Comparison of ENCODE assay signal across 8 mouse cellular contexts in genomic region chr11:19014441-19015161, GRCm38 (mm10). TPM values are rescaled to one million over a fixed set of nuclear protein-coding genes. Genes with fewer than 3 reads are reported as not detected.
DNase-seq lines count a peak whose midpoint lies in the region; ATAC-seq lines count a peak whose summit lies in the region.

No protein-coding gene starts in this region.

- H3K36me3 ChIP-seq in megakaryocyte, embryonic 14.5 days (replicated peaks; ENCODE audit: low read length), result peaks cover 65% of the 10 kb centered on the region
- H3K36me3 ChIP-seq in heart, embryonic 14.5 days (ENCODE audit: control insufficient read depth, insufficient read depth, low read length), result peaks cover 44% of the 10 kb centered on the region
- H3K36me3 ChIP-seq in limb, embryonic 13.5 days, result no peaks in the 10 kb centered on the region
- peaks cover 17% of the 10 kb centered on the region; the same call in 1 of the 2 replicates for H3K36me3 ChIP-seq in neural tube, embryonic 12.5 days

- H3K9ac ChIP-seq in heart, embryonic 14.5 days (ENCODE audit: low read length), result peak overlapping the region; percentile 99
- H3K9ac ChIP-seq in limb, embryonic 13.5 days, result peak overlapping the region; percentile 64
- peak overlapping the region; percentile 100 for H3K9ac ChIP-seq in neural tube, embryonic 12.5 days

- DNase-seq in cerebellum, postnatal 25 days, result peak; percentile 63 to 77
- DNase-seq in right cerebral cortex, adult 18-20 months, result no peak
- DNase-seq in frontal cortex, postnatal 36 days (ENCODE audit: low spot score in 2 of 2), result no peak

- ATAC-seq in megakaryocyte, adult 5-6 weeks (ENCODE audit: poor library complexity, severe bottlenecking), result no peak
- no peak for ATAC-seq in heart, embryonic 14.5 days (ENCODE audit: insufficient number of reproducible peaks, insufficient read depth, low FRiP score, low read depth)
- ATAC-seq in limb, embryonic 13.5 days (ENCODE audit: low FRiP score, low read depth), result no peak
- no peak for ATAC-seq in neural tube, embryonic 12.5 days (ENCODE audit: low FRiP score, low read depth)

- H3K4me1 ChIP-seq in megakaryocyte, embryonic 14.5 days, result peaks cover 40% of the 10 kb centered on the region
- H3K4me1 ChIP-seq in heart, embryonic 14.5 days (ENCODE audit: control insufficient read depth in 2 of 2, insufficient read depth in 2 of 2, low read length in 2 of 2), result peaks cover 14 to 34% of the 10 kb centered on the region in 2 experiments
- peaks cover 11% of the 10 kb centered on the region for H3K4me1 ChIP-seq in limb, embryonic 13.5 days
- H3K4me1 ChIP-seq in neural tube, embryonic 12.5 days, result peaks cover 39% of the 10 kb centered on the region

- no peaks in the 10 kb centered on the region for H3K27me3 ChIP-seq in megakaryocyte, embryonic 14.5 days (replicated peaks)
- no peaks in the 10 kb centered on the region for H3K27me3 ChIP-seq in heart, embryonic 14.5 days (ENCODE audit: control insufficient read depth, insufficient read depth, low read length)
- H3K27me3 ChIP-seq in limb, embryonic 13.5 days, result peaks cover 80% of the 10 kb centered on the region
- H3K27me3 ChIP-seq in neural tube, embryonic 12.5 days (replicated peaks), result no peaks in the 10 kb centered on the region

- H3K4me3 ChIP-seq in megakaryocyte, embryonic 14.5 days (replicated peaks), result peak overlapping the region; percentile 93
- H3K4me3 ChIP-seq in heart, embryonic 14.5 days (ENCODE audit: control insufficient read depth in 1 of 2, insufficient read depth in 1 of 2, low read depth in 1 of 2, low read length in 2 of 2), result peak overlapping the region; percentile 63 to 93
- H3K4me3 ChIP-seq in limb, embryonic 13.5 days, result peak overlapping the region; percentile 58
- H3K4me3 ChIP-seq in neural tube, embryonic 12.5 days, result peak overlapping the region; percentile 77

- H3K9me3 ChIP-seq in megakaryocyte, embryonic 14.5 days, result no peaks in the 10 kb centered on the region
- no peaks in the 10 kb centered on the region for H3K9me3 ChIP-seq in heart, embryonic 14.5 days (ENCODE audit: control insufficient read depth, low read length)
- H3K9me3 ChIP-seq in limb, embryonic 13.5 days, result no peaks in the 10 kb centered on the region
- no peaks in the 10 kb centered on the region for H3K9me3 ChIP-seq in neural tube, embryonic 12.5 days

- 1% methylated on average over 35 of the region's 35 CpGs for WGBS in heart, embryonic 14.5 days
- WGBS in limb, embryonic 13.5 days, result 1% methylated on average over 35 of the region's 35 CpGs
- WGBS in neural tube, embryonic 12.5 days, result under 1% methylated on average over 35 of the region's 35 CpGs

- H3K4me2 ChIP-seq in heart, embryonic 14.5 days (ENCODE audit: low read length), result peak overlapping the region; percentile 96
- peak overlapping the region; percentile 70 for H3K4me2 ChIP-seq in limb, embryonic 13.5 days (replicated peaks)
- H3K4me2 ChIP-seq in neural tube, embryonic 12.5 days (replicated peaks), result peak overlapping the region; percentile 92

- peak overlapping the region; percentile 82 to 93 for H3K27ac ChIP-seq in heart, embryonic 14.5 days (replicated peaks in 1 of 2; ENCODE audit: control insufficient read depth in 1 of 2, insufficient read depth in 1 of 2, low read depth in 2 of 2, low read length in 2 of 2)
- H3K27ac ChIP-seq in limb, embryonic 13.5 days, result no peak overlapping the region
- peak overlapping the region; percentile 90 for H3K27ac ChIP-seq in neural tube, embryonic 12.5 days

RNA-seq across cellular contexts. Expression of gene Meis1, which starts 4.2 kb away (rescaled TPM):
- polyA plus RNA-seq in megakaryocyte, embryonic 14.5 days (2012; ENCODE audit: insufficient read depth, low replicate concordance), result 121 and 264 TPM in 2 replicates
- 3.3 and 4.2 TPM in 2 replicates for total RNA-seq in megakaryocyte, adult 5-6 weeks (2015)
- 5.9 and 6.0 TPM in 2 replicates for total RNA-seq in megakaryocyte, adult 5-6 weeks (2017)
- 50.1 and 55.4 TPM in 2 replicates for polyA plus RNA-seq in heart, embryonic 14.5 days (2014; fragmentation: Nextera tagmentation; extraction: Ambion mirVana)
- polyA plus RNA-seq in limb, embryonic 13.5 days (2015; fragmentation: Nextera tagmentation; extraction: Ambion mirVana), result 20.9 and 24.5 TPM in 2 replicates
- 188 and 191 TPM in 2 replicates for polyA plus RNA-seq in neural tube, embryonic 12.5 days (2016; fragmentation: Nextera tagmentation; extraction: Ambion mirVana)

Comparison
In these comparisons a context has a peak if more than half of its experiments do, and no peak if none do; other contexts are left out.
1. DNase-seq: peak in cerebellum, postnatal 25 days (2 of 2); none in right cerebral cortex, adult 18-20 months (single experiment) and frontal cortex, postnatal 36 days (0 of 2).
2. Peak in every context shown above with its lines, with median percentiles within 50 percentile points of each other: H3K4me3 ChIP-seq, H3K4me2 ChIP-seq and H3K9ac ChIP-seq.